Mouse (Mus musculus): ENCODE measurements around the gene Mfsd2b. TPM values are rescaled to one million over a fixed set of nuclear protein-coding genes. Genes with fewer than 3 reads are reported as not detected.

The Mfsd2b gene
- polyA plus RNA-seq, 1 experiment: 162 TPM

DNA sequence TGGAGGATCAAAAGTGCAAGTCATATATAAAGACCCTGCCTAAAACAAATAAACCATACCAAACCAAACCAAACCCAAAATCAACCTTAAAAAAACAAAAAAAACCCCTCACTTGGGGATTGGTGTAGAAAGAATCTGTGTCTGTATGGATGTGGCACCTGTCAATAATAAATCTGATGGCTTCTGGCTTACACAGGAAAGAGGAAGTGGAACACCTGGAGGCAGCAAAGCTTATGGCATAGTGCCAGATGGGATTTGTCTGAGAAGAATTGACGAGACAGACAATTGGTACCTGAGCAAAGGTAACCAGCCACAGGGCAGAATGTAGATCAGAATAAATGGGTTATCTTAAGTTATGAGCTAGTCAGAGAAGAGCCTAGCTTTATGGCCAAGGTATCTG is 10.9 kb upstream of the Mfsd2b start:
- no peaks in the 10 kb centered on the region for H3K4me1 ChIP-seq (ENCODE audit: control insufficient read depth, insufficient read depth, low read length)
- H3K27ac ChIP-seq (ENCODE audit: control insufficient read depth, insufficient read depth, low read depth, low read length, poor library complexity): no peak overlapping the region
- no peak for TF ChIP-seq POLR2A (IDR thresholded peaks at IDR 0.05; ENCODE audit: borderline replicate concordance, control insufficient read depth, low read depth, low read length)
- TF ChIP-seq CTCF (IDR thresholded peaks at IDR 0.05; ENCODE audit: control insufficient read depth, insufficient read depth, low read length): no peak
- WGBS: 69% methylated on average over 1 of the region's 1 CpGs
- no peak overlapping the region for H3K4me3 ChIP-seq (replicated peaks; ENCODE audit: control insufficient read depth, low read depth, low read length)

DNA sequence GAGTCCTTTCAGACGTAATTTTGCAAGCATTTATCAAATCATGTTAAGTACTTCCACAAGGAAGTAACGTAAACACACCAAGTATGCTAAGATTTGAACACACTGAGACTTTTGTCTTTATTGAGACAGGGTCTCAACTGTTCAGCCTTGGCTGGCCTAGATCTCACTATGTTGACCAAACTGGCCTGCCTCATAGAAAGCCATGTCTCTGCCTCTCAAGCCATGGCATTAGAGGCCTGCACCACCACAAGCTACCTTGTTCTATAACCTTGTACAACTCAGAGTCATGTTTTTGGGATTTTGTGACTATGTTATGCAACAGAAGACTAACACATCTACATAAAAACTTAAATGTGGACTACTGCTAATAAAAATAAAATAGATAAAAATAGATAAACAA is 7.9 kb upstream of the Mfsd2b start:
- TF ChIP-seq CTCF (IDR thresholded peaks at IDR 0.05; ENCODE audit: control insufficient read depth, insufficient read depth, low read length): no peak
- no peak for TF ChIP-seq POLR2A (IDR thresholded peaks at IDR 0.05; ENCODE audit: borderline replicate concordance, control insufficient read depth, low read depth, low read length)
- H3K4me3 ChIP-seq (replicated peaks; ENCODE audit: control insufficient read depth, low read depth, low read length): no peak overlapping the region
- H3K27ac ChIP-seq (ENCODE audit: control insufficient read depth, insufficient read depth, low read depth, low read length, poor library complexity): no peak overlapping the region
- H3K4me1 ChIP-seq (ENCODE audit: control insufficient read depth, insufficient read depth, low read length): no peaks in the 10 kb centered on the region; the same call in 1 of the 2 replicates
- WGBS: 85% methylated on average over 2 of the region's 2 CpGs

DNA sequence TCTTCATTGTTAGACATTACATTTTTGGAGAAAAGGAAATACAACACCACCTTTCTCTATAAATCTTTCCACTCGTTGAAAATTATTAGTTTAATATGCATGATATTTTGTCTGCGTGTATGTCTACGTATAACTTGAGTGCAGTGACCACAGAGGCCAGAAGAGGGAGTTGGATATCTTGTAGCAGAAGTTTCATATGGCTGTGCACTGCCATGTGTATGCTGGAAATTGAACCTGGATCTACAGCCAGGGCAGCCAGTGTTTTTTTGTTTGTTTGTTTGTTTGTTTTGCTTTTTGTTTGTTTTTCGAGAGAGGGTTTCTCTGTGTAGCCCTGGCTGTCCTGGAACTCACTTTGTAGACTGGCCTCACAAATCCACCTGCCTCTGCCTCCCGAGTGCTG is 4.9 kb upstream of the Mfsd2b start:
- H3K4me3 ChIP-seq (replicated peaks; ENCODE audit: control insufficient read depth, low read depth, low read length): no peak overlapping the region
- 90% methylated on average over 5 of the region's 5 CpGs for WGBS
- TF ChIP-seq CTCF (IDR thresholded peaks at IDR 0.05; ENCODE audit: control insufficient read depth, insufficient read depth, low read length) (no peak), POLR2A (IDR thresholded peaks at IDR 0.05; ENCODE audit: borderline replicate concordance, control insufficient read depth, low read depth, low read length) (no peak)
- no peak overlapping the region; the same call in 1 of the 2 replicates for H3K27ac ChIP-seq (ENCODE audit: control insufficient read depth, insufficient read depth, low read depth, low read length, poor library complexity)
- H3K4me1 ChIP-seq (ENCODE audit: control insufficient read depth, insufficient read depth, low read length): no peaks in the 10 kb centered on the region; the same call in 1 of the 2 replicates

DNA sequence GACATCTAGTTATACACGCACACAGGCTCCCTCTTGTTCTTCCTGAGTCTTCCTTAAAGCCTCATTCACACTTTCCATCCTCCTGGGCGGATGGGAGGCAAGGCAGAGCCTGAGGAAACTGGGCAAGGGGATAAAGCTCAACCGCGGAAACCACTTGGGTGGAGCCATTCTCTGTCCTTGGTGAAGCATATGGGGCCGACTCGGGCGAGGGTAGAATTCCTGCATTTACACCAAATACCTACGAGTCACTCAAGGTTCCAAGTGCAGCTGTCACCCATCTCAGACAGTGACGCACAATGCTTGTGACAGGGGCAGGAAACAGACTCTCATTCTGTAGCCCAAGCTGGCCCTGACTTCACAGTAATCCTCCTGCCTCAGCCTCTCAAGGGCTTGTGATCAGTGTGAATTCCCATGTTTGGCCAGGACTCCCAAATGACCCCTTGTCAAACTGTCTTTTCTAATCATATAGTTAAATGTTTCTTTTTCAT is 4.2 kb upstream of the Mfsd2b start:
- H3K27ac ChIP-seq (ENCODE audit: control insufficient read depth, insufficient read depth, low read depth, low read length, poor library complexity): no peak overlapping the region
- TF ChIP-seq CTCF (IDR thresholded peaks at IDR 0.05; ENCODE audit: control insufficient read depth, insufficient read depth, low read length) (no peak), POLR2A (IDR thresholded peaks at IDR 0.05; ENCODE audit: borderline replicate concordance, control insufficient read depth, low read depth, low read length) (no peak)
- WGBS: 60% methylated on average over 9 of the region's 9 CpGs
- no peak overlapping the region for H3K4me3 ChIP-seq (replicated peaks; ENCODE audit: control insufficient read depth, low read depth, low read length)
- H3K4me1 ChIP-seq (ENCODE audit: control insufficient read depth, insufficient read depth, low read length): no peaks in the 10 kb centered on the region; the same call in 1 of the 2 replicates

DNA sequence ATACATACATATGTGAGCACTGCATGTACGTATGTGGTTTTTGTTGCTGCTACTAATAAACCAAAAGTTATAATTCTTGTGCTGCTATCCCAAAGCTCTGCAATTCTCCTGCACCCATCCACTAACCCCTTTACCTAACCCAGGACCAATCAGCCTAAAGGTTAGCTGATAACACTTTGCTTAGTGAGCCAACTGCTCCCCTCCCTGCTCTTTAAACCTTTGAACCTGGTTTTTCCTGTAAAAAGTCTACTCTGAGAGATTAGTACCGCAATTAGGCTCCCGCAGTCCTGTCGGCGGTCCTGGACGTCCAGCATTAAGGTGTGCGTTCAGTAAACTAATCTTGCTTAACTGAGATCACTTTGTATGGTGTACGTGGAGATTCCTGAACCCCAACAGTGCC is 1.5 kb upstream of the Mfsd2b start:
- H3K4me3 ChIP-seq (replicated peaks; ENCODE audit: control insufficient read depth, low read depth, low read length): no peak overlapping the region
- no peaks in the 10 kb centered on the region; the same call in 1 of the 2 replicates for H3K4me1 ChIP-seq (ENCODE audit: control insufficient read depth, insufficient read depth, low read length)
- WGBS: 86% methylated on average over 8 of the region's 8 CpGs
- TF ChIP-seq POLR2A (IDR thresholded peaks at IDR 0.05; ENCODE audit: borderline replicate concordance, control insufficient read depth, low read depth, low read length) (no peak), CTCF (IDR thresholded peaks at IDR 0.05; ENCODE audit: control insufficient read depth, insufficient read depth, low read length) (no peak)
- H3K27ac ChIP-seq (ENCODE audit: control insufficient read depth, insufficient read depth, low read depth, low read length, poor library complexity): no peak overlapping the region

DNA sequence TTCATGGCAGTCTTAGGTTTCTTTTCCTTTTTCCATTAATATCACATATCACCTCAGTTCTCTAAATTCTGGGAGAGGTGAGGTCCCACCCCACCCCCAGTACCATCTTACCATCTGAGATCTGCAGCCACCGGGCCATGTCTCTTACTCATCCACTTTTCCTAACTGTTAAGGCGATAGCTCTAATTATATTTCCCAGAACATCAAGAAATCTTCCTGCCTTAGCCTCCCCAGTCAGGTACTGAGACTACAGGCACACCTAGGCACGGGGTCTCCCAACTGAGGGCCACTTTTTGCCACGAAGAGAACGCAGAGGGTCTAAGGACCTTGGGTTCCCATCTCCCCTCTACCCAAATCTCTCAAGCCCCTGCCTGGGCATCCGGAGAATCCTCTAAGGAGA is 628 bp downstream of the Mfsd2b start:
- peak overlapping the region; percentile 80 for H3K4me3 ChIP-seq (replicated peaks; ENCODE audit: control insufficient read depth, low read depth, low read length)
- 63% methylated on average over 6 of the region's 6 CpGs for WGBS
- H3K27ac ChIP-seq (ENCODE audit: control insufficient read depth, insufficient read depth, low read depth, low read length, poor library complexity): peak overlapping the region; percentile 71
- TF ChIP-seq POLR2A (IDR thresholded peaks at IDR 0.05; ENCODE audit: borderline replicate concordance, control insufficient read depth, low read depth, low read length) (no peak), CTCF (IDR thresholded peaks at IDR 0.05; ENCODE audit: control insufficient read depth, insufficient read depth, low read length) (no peak)
- no peaks in the 10 kb centered on the region; the same call in 1 of the 2 replicates for H3K4me1 ChIP-seq (ENCODE audit: control insufficient read depth, insufficient read depth, low read length)

DNA sequence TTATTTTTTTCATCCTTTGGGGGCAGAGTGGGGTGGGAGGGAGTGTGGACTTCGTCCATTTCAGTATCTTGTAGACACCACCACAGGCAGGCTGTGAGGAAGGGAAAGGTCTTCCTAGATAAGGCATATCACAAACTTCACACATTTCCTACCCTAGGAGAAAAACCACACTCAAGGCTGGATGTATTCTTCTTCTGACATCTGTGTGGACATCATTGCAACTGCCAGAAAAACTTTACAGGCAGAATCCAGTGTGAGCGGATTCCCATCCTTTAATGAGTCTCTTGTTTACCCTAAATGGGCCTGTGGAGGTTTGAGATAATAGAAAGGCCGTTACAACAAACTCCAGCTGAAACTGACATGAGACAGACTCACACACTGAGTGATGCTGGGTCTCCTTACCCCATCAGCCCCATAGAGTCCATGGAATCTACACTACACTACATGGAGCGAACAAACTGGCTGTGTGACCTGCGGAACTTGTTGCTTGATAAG is 1.1 kb downstream of the Mfsd2b start:
- peak overlapping the region; percentile 80 for H3K4me3 ChIP-seq (replicated peaks; ENCODE audit: control insufficient read depth, low read depth, low read length)
- TF ChIP-seq CTCF (IDR thresholded peaks at IDR 0.05; ENCODE audit: control insufficient read depth, insufficient read depth, low read length): no peak
- no peak for TF ChIP-seq POLR2A (IDR thresholded peaks at IDR 0.05; ENCODE audit: borderline replicate concordance, control insufficient read depth, low read depth, low read length)
- 51% methylated on average over 5 of the region's 5 CpGs for WGBS
- no peaks in the 10 kb centered on the region for H3K4me1 ChIP-seq (ENCODE audit: control insufficient read depth, insufficient read depth, low read length)
- H3K27ac ChIP-seq (ENCODE audit: control insufficient read depth, insufficient read depth, low read depth, low read length, poor library complexity): peak overlapping the region; percentile 71; the same call in 1 of the 2 replicates

DNA sequence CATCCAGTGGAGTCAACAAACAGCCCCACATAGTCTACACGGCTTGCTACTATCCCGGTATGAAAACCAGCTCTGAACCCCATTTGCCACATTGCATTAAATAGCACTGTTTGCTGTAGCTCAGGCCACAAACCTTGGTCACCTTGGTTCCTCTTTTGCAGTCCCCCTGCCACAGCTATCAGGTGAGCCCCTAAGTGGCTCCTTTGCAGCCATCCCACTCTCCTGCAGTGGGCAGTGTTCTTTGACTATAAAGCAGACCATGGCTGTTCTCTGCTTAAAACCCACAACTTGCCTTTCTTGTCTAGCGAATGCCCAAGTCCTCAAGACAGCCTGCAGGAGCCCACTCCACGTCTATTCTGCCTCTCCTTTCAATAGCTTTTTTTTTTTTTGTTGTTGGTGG is 1.9 kb downstream of the Mfsd2b start:
- WGBS: 67% methylated on average over 4 of the region's 4 CpGs
- H3K4me3 ChIP-seq (replicated peaks; ENCODE audit: control insufficient read depth, low read depth, low read length): peak overlapping the region; percentile 54
- TF ChIP-seq CTCF (IDR thresholded peaks at IDR 0.05; ENCODE audit: control insufficient read depth, insufficient read depth, low read length) (no peak), POLR2A (IDR thresholded peaks at IDR 0.05; ENCODE audit: borderline replicate concordance, control insufficient read depth, low read depth, low read length) (no peak)
- H3K4me1 ChIP-seq (ENCODE audit: control insufficient read depth, insufficient read depth, low read length): no peaks in the 10 kb centered on the region
- H3K27ac ChIP-seq (ENCODE audit: control insufficient read depth, insufficient read depth, low read depth, low read length, poor library complexity): peak overlapping the region; percentile 24

DNA sequence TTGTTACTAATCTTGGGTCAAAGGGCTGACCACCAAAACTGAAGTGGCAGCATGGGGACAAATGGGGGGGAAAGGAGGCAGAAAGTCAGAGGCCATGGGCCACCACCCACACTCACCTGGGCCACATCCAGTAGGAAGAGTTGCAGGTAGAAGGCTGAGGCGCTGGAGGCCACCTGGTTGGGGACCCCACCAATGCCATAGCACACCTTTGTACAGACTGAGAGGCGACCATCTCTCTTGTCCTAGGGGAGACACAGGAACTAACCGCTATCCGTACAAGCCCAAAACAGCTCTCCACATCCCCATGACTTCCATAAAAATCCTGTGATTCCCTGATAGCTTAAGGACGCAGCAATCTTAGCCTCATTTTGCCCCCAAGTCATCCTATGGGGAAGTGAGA is 2.9 kb downstream of the Mfsd2b start:
- Histone ChIP-seq H3K27ac (ENCODE audit: control insufficient read depth, insufficient read depth, low read depth, low read length, poor library complexity) (no peak overlapping the region), H3K4me3 (replicated peaks; ENCODE audit: control insufficient read depth, low read depth, low read length) (no peak overlapping the region), H3K4me1 (ENCODE audit: control insufficient read depth, insufficient read depth, low read length) (no peaks in the 10 kb centered on the region)
- 94% methylated on average over 5 of the region's 5 CpGs for WGBS
- no peak for TF ChIP-seq CTCF (IDR thresholded peaks at IDR 0.05; ENCODE audit: control insufficient read depth, insufficient read depth, low read length)
